Mouse (Mus musculus) kidney, postnatal 0 days (tissue): Measurements from ENCODE around the gene Tmem214. TPM values are rescaled to one million over a fixed set of nuclear protein-coding genes. Genes with fewer than 3 reads are reported as not detected.

Source experiments
- ATAC-seq: fragments of 200-750 bp; cut with Nextera tagmentation; replicated peaks from 2 replicates; pipeline ENCODE4 v1.8.0; 2017; ENCODE audit warnings: low read depth, moderate number of reproducible peaks, moderate TSS enrichment, moderate library complexity; ENCODE audit not compliant: low FRiP score
- DNase-seq: peaks from one replicate; pipeline ENCODE4 v3.0.0-alpha.2; 2016; ENCODE audit warnings: low spot score
- H3K27ac ChIP-seq: fragments of 300-500 bp; sonication (generic); 2 replicates; pipeline ENCODE4 v1.5.1; 2014; ENCODE audit warnings: mild to moderate bottlenecking
- H3K27me3 ChIP-seq: fragments of 300-500 bp; sonication (generic); 2 replicates; pipeline ENCODE4 v1.6.1; 2014; ENCODE audit warnings: low read length, mixed read lengths; ENCODE audit not compliant: insufficient read depth
- H3K36me3 ChIP-seq: fragments of 300-500 bp; sonication (generic); 2 replicates; pipeline ENCODE4 v1.6.1; 2014; ENCODE audit warnings: low read length, mixed read lengths; ENCODE audit not compliant: insufficient read depth
- H3K4me1 ChIP-seq: fragments of 300-500 bp; sonication (generic); replicated peaks from 2 replicates; pipeline ENCODE4 v1.6.1; 2014; ENCODE audit warnings: antibody characterized with exemption, low read length, mixed read lengths; ENCODE audit not compliant: insufficient read depth
- H3K4me2 ChIP-seq: fragments of 300-500 bp; sonication (generic); 2 replicates; pipeline ENCODE4 v1.6.1; 2014; ENCODE audit warnings: mild to moderate bottlenecking, low read length, moderate library complexity, mixed read lengths
- H3K4me3 ChIP-seq: fragments of 300-500 bp; sonication (generic); replicated peaks from 2 replicates; pipeline ENCODE4 v1.5.1; 2014; ENCODE audit warnings: low read depth, low read length
- H3K9ac ChIP-seq: fragments of 300-500 bp; sonication (generic); 2 replicates; pipeline ENCODE4 v1.6.1; 2014; ENCODE audit warnings: low read depth, low read length
- H3K9me3 ChIP-seq: fragments of 300-500 bp; sonication (generic); replicated peaks from 2 replicates; pipeline ENCODE4 v1.6.1; 2016; ENCODE audit warnings: low read length, inconsistent platforms, mixed read lengths
- CTCF ChIP-seq: IDR thresholded peaks from 2 replicates; pipeline ENCODE4 v1.5.1; 2016; ENCODE audit warnings: antibody characterized with exemption, low read depth, mild to moderate bottlenecking, moderate library complexity
- WGBS: fragments of 180-500 bp; shearing (Covaris S2); extraction: QIAGEN DNeasy Blood & Tissue Kit; methylation state at CpG from one replicate; pipeline ENCODE4 v1.1.7; 2014; 5-methylcytosine and 5-hydroxymethylcytosine counted together
- polyA plus RNA-seq: library from polyadenylated mRNA; unstranded; fragments of >200 nt; fragmentation: Nextera tagmentation; extraction: Ambion mirVana; gene quantifications from 2 replicates; pipeline ENCODE4 v1.2.1, GENCODE M21; 2015

The Tmem214 gene
- polyA plus RNA-seq, 1 experiment from 2014 or later: 67.3 TPM

DNA sequence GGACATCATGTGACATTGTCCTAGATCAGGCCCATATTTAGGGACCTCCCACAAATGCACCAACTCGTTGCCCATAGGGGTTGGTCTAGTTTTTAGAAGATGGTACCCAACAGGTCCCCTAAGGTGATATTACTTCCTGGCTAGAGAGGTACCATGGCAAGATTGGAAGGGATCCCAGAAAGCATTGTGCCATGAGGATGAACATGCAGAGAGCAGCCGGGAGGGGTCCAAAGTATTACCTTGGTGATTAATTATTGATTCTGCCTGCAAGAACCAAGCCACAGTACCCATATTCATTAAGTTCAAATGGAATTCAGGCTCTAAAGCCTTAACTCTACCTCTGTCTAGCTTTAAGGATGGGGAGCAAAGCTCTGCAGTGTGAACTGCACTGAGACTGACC lies 58.3 kb downstream of the Tmem214 start:
- TF ChIP-seq CTCF: no peak

DNA sequence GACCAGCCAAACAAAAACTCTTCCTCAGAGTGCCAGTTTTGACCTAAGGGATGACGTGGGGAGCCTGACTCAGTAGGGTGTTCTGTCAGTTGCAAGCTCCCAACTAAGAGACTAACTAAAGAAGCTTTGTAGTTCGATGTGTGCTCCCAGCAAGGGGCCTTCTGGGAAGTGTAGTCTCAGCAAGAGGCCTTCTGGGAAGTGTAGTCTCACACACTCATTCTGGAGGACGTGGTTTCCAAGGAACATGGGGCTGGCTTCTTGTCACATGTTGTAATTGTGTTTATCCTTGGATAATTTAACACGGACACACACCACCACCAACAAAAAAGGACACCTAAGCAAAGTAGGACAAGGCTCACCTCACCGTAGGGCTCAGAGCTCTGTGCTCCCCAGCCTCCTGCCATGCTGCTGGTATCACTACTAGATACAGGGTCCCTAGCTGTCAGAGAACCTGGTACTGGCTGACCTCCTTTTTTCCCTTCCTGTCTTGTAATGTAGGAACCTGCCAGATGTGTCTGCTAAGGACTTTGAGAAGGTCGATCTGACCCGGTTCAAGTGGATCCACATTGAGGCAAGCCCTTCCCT lies 60.2 kb downstream of the Tmem214 start:
- H3K9ac ChIP-seq: no peak overlapping the region
- no peak for DNase-seq
- H3K36me3 ChIP-seq: no peaks in the 10 kb centered on the region
- peak; percentile 34; the same call in 1 of the 2 replicates for ATAC-seq
- no peak overlapping the region for H3K27ac ChIP-seq
- WGBS: 43% methylated on average over 7 of the region's 7 CpGs
- no peaks in the 10 kb centered on the region for H3K27me3 ChIP-seq
- H3K4me1 ChIP-seq: no peaks in the 10 kb centered on the region; the same call in 1 of the 2 replicates
- TF ChIP-seq CTCF: no peak
- no peak overlapping the region for H3K4me3 ChIP-seq
- H3K9me3 ChIP-seq: no peaks in the 10 kb centered on the region
- H3K4me2 ChIP-seq: peak overlapping the region; percentile 31; the same call in 1 of the 2 replicates

More for the DNA sequence above, 58.3 kb downstream of the Tmem214 start:
- no peak overlapping the region for H3K4me3 ChIP-seq
- H3K9me3 ChIP-seq: no peaks in the 10 kb centered on the region
- 83% methylated on average over 2 of the region's 2 CpGs for WGBS
- ATAC-seq (no peak), DNase-seq (no peak)
- no peak overlapping the region for H3K4me2 ChIP-seq
- peaks cover 10% of the 10 kb centered on the region for H3K4me1 ChIP-seq
- H3K9ac ChIP-seq: no peak overlapping the region
- no peak overlapping the region for H3K27ac ChIP-seq
- H3K36me3 ChIP-seq: no peaks in the 10 kb centered on the region
- H3K27me3 ChIP-seq: no peaks in the 10 kb centered on the region

Other genes with a start within 250 kb of the Tmem214 start
- gene Slc35f6, start 220.1 kb upstream of the Tmem214 start, polyA plus RNA-seq: 24.8 and 26.7 TPM in 2 replicates
- gene Cenpa, start 201.2 kb upstream of the Tmem214 start, polyA plus RNA-seq: 171 and 175 TPM in 2 replicates
- gene Dpysl5, start 156.4 kb upstream of the Tmem214 start, polyA plus RNA-seq: 1.7 and 2.1 TPM in 2 replicates
- gene Mapre3, start 53.4 kb upstream of the Tmem214 start, polyA plus RNA-seq: 20.6 and 23.0 TPM in 2 replicates
- 17.3 and 17.5 TPM in 2 replicates for gene Agbl5, start 20.7 kb downstream of the Tmem214 start, polyA plus RNA-seq
- gene Ost4, start 39.8 kb downstream of the Tmem214 start, polyA plus RNA-seq: 466 and 517 TPM in 2 replicates
- 204 and 226 TPM in 2 replicates for gene Emilin1, start 45.4 kb downstream of the Tmem214 start, polyA plus RNA-seq
- gene Khk, start 53.4 kb downstream of the Tmem214 start, polyA plus RNA-seq: 68.9 and 70.6 TPM in 2 replicates
- gene Cgref1, start 77.6 kb downstream of the Tmem214 start, polyA plus RNA-seq: 47.4 and 52.2 TPM in 2 replicates
- 103 and 117 TPM in 2 replicates for gene Preb, start 92.3 kb downstream of the Tmem214 start, polyA plus RNA-seq
- gene Tcf23, start 100.7 kb downstream of the Tmem214 start, polyA plus RNA-seq: 2.2 and 2.3 TPM in 2 replicates
- 271 and 290 TPM in 2 replicates for gene Atraid, start 180.3 kb downstream of the Tmem214 start, polyA plus RNA-seq
- gene Slc5a6, start 180.9 kb downstream of the Tmem214 start, polyA plus RNA-seq: 13.4 and 15.1 TPM in 2 replicates
- 11.8 and 13.9 TPM in 2 replicates for gene Cad, start 186.8 kb downstream of the Tmem214 start, polyA plus RNA-seq
- gene Dnajc5g, start 238.3 kb downstream of the Tmem214 start, polyA plus RNA-seq: not detected in 2 replicates
- gene Slc30a3, start 240.2 kb downstream of the Tmem214 start, polyA plus RNA-seq: 1.1 TPM in 2 replicates
- gene Trim54, start 248.7 kb downstream of the Tmem214 start, polyA plus RNA-seq: not detected in 2 replicates